Mouse (Mus musculus) bone marrow macrophage, adult 2 months (primary cell): Measurements from ENCODE around the gene Atp6v0d1.

Experiments
- CTCF ChIP-seq: IDR thresholded peaks from 2 replicates; pipeline ENCODE4 v1.5.1; 2012; ENCODE audit warnings: low read depth, mild to moderate bottlenecking, low read length, moderate library complexity
- POLR2A ChIP-seq: IDR thresholded peaks from 2 replicates; pipeline ENCODE4 v1.6.1; 2012; ENCODE audit warnings: mild to moderate bottlenecking, low read depth, low read length, borderline replicate concordance

- TF ChIP-seq POLR2A, result no peak
- TF ChIP-seq CTCF, result no peak
These were observed 23.0 kb downstream of the Atp6v0d1 start for GRCm38 (mm10) chr8:105542808-105543207.
